Mouse (Mus musculus): ENCODE measurements at regions not wholly inside any gene's neighbourhood (a gene's known extent, or its start where the extent isn't known, plus 50 kb on each side); places are given as distances from the start of the nearest gene placed in this dataset.

DNA sequence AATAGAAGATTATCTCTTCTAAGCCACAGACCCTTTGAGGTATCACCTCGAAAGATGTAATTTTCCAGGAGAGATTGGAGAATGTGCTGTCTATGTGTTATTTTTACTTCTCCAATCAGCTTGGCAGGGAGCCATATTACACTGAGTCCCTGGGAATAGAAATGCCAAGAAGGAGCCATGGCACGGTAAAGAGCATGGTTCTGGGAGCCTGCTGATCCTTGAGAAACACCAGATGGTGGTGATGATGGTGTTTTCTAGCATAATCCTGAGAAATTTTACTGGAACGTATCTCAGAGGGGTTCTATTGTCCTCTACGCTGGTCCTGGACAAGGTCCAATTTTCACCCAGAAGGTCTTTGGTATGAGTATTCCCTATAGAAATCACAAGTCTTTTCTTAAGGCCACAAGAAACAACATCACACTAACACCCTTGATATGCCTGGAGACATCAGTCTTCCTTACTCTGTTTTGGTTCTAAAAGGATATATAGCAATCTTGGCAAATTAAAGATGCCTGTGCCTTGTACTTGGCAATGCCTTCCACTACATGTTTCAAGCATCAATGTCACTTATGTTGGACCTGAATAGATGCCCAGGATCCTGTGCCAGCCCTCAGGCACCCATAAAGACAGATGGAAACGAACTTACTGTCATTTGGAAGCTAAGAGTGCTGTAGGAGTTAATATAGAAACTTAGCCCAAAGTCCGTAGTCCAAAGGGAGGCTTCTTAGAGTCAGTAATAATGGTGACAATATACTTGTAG lies 1449.8 kb upstream of the Lrrc6 start:
- in situ Hi-C loops (cut with MboI; ENCODE audit: low pct_ligation_motif_present, low pct_unique_long_range_greater_than_20kb, low sequenced_read_pairs): no loop called here
- DNase-seq (ENCODE audit: extremely low read depth): no peak

DNA sequence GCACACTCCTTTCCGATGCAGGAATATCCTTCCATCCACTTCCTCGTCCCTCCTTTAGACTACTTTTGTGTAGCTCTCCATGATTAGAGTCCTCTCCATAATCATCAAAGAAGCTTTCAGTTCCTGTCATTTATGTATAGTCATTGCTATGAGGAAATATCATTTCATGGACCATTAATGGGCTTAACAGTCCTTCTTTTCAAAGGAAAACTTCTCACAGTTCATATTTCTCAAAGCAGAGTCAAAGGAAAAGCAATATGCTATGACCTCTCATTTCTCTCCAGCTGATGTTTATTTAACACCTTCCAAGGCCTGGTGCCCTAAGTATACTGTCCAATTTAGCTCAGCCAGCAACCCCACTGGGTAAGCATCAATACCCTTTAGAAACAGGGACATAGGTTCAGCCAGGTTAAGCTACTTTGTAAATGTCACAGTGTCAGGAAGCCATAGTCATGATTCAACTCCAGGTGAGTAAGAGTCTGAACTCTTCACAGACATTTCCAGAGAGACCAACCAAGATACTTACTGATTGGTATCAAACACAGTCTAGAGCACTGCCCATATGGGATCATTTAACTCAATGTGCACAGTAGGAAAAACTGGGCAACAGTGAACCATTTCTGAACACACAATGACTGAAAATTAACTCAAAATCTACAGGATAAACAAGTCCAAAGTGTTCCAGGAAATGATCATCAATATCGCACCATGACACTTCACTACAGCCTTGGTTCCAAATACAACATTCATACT lies 1443.8 kb upstream of the Lrrc6 start:
- in situ Hi-C loops (cut with MboI; ENCODE audit: low pct_ligation_motif_present, low pct_unique_long_range_greater_than_20kb, low sequenced_read_pairs) (no loop called here), dilution Hi-C loops (cut with MboI; ENCODE audit: extremely low pct_ligation_motif_present, extremely low pct_unique_long_range_greater_than_20kb, low sequenced_read_pairs) (no loop called here)
- H3K4me3 ChIP-seq (replicated peaks in 1 of 3; ENCODE audit: low read depth in 2 of 3, low read length in 2 of 3, poor library complexity in 1 of 3): no peak overlapping the region

More for the DNA sequence above, 1449.8 kb upstream of the Lrrc6 start:
- Histone ChIP-seq H3K36me3 (replicated peaks in 1 of 2; ENCODE audit: control insufficient read depth in 1 of 2, insufficient read depth in 1 of 2, low read length in 1 of 2) (no peaks in the 10 kb centered on the region), H3K4me3 (replicated peaks in 1 of 3; ENCODE audit: low read depth in 2 of 3, low read length in 2 of 3, poor library complexity in 1 of 3) (no peak overlapping the region), H3K27ac (ENCODE audit: insufficient read depth, low read depth) (no peak overlapping the region), H3K79me2 (replicated peaks; ENCODE audit: control insufficient read depth, extremely low read depth, insufficient read depth, poor library complexity, severe bottlenecking) (no peaks in the 10 kb centered on the region), H3K9me3 (replicated peaks; ENCODE audit: low read length) (no peaks in the 10 kb centered on the region), H3K27me3 (replicated peaks) (no peaks in the 10 kb centered on the region), H3K4me2 (ENCODE audit: insufficient read depth, low read depth, poor library complexity, severe bottlenecking) (no peak overlapping the region), H3K9ac (ENCODE audit: insufficient read depth, low read depth) (no peak overlapping the region), H3K4me1 (ENCODE audit: control insufficient read depth in 1 of 2, insufficient read depth in 2 of 2) (no peaks in the 10 kb centered on the region)
- no peak for TF ChIP-seq MYC (IDR thresholded peaks at IDR 0.05; ENCODE audit: low read depth, low read length)
- dilution Hi-C loops (cut with MboI; ENCODE audit: extremely low pct_ligation_motif_present, extremely low pct_unique_long_range_greater_than_20kb, low sequenced_read_pairs): no loop called here

DNA sequence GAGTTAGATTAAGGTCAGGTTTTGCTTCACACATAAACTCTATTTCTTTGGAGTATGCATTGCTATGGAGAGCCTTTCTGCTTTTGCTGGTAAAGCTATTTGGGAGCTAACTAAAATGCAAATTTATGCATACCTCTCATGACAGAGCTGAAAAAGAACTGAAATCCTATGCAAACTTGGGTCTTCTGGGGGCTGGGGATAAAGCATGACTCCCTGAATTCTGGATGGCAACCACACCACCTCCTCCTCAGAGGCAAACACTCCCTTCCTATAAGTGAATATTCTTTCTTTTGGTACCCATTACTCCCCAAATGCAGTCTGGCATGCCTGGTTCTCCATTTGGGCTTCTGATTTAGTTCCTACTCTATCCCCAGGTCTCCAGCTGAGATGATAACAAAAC lies 1442.3 kb upstream of the Lrrc6 start:
- peaks cover 0 to 8% of the 10 kb centered on the region in 2 experiments; a peak in 1 of 4 replicates for H3K4me1 ChIP-seq (ENCODE audit: control insufficient read depth in 1 of 2, insufficient read depth in 2 of 2)
- TF ChIP-seq MAZ (IDR thresholded peaks at IDR 0.05; ENCODE audit: low read depth, low read length): no peak
- no peaks in the 10 kb centered on the region for H3K27me3 ChIP-seq (replicated peaks)
- H3K9me3 ChIP-seq (replicated peaks; ENCODE audit: low read length): no peaks in the 10 kb centered on the region
- dilution Hi-C loops (cut with MboI; ENCODE audit: extremely low pct_ligation_motif_present, extremely low pct_unique_long_range_greater_than_20kb, low sequenced_read_pairs) (no loop called here), in situ Hi-C loops (cut with MboI; ENCODE audit: low pct_ligation_motif_present, low pct_unique_long_range_greater_than_20kb, low sequenced_read_pairs) (no loop called here)
- H3K9ac ChIP-seq (ENCODE audit: insufficient read depth, low read depth): no peak overlapping the region
- H3K27ac ChIP-seq (ENCODE audit: insufficient read depth, low read depth): no peak overlapping the region
- no peak overlapping the region for H3K4me3 ChIP-seq (replicated peaks in 1 of 3; ENCODE audit: low read depth in 2 of 3, low read length in 2 of 3, poor library complexity in 1 of 3)
- no peak overlapping the region for H3K4me2 ChIP-seq (ENCODE audit: insufficient read depth, low read depth, poor library complexity, severe bottlenecking)
- no peaks in the 10 kb centered on the region for H3K79me2 ChIP-seq (replicated peaks; ENCODE audit: control insufficient read depth, extremely low read depth, insufficient read depth, poor library complexity, severe bottlenecking)
- no peak for DNase-seq (ENCODE audit: extremely low read depth)
- no peaks in the 10 kb centered on the region for H3K36me3 ChIP-seq (replicated peaks in 1 of 2; ENCODE audit: control insufficient read depth in 1 of 2, insufficient read depth in 1 of 2, low read length in 1 of 2)

More for the DNA sequence above, 1443.8 kb upstream of the Lrrc6 start:
- Histone ChIP-seq H3K9me3 (replicated peaks; ENCODE audit: low read length) (no peaks in the 10 kb centered on the region), H3K4me2 (ENCODE audit: insufficient read depth, low read depth, poor library complexity, severe bottlenecking) (no peak overlapping the region), H3K9ac (ENCODE audit: insufficient read depth, low read depth) (no peak overlapping the region), H3K36me3 (replicated peaks in 1 of 2; ENCODE audit: control insufficient read depth in 1 of 2, insufficient read depth in 1 of 2, low read length in 1 of 2) (no peaks in the 10 kb centered on the region), H3K27me3 (replicated peaks) (no peaks in the 10 kb centered on the region), H3K27ac (ENCODE audit: insufficient read depth, low read depth) (no peak overlapping the region), H3K79me2 (replicated peaks; ENCODE audit: control insufficient read depth, extremely low read depth, insufficient read depth, poor library complexity, severe bottlenecking) (no peaks in the 10 kb centered on the region), H3K4me1 (ENCODE audit: control insufficient read depth in 1 of 2, insufficient read depth in 2 of 2) (peaks cover 0 to 8% of the 10 kb centered on the region in 2 experiments; a peak in 1 of 4 replicates)
- TF ChIP-seq E2F4 (IDR thresholded peaks at IDR 0.05; ENCODE audit: insufficient replicate concordance, low read depth, low read length): no peak
- TF ChIP-seq USF2 (conservative IDR thresholded peaks at IDR 0.05; ENCODE audit: low read depth, low read length): no peak
- TF ChIP-seq SMC3 (IDR thresholded peaks at IDR 0.05; ENCODE audit: low read depth, low read length): no peak
- TF ChIP-seq ZNF384 (IDR thresholded peaks at IDR 0.05; ENCODE audit: low read depth, low read length): no peak
- no peak for TF ChIP-seq ETS1 (conservative IDR thresholded peaks at IDR 0.05; ENCODE audit: low read depth, low read length)
- no peak for TF ChIP-seq IRF4 (IDR thresholded peaks at IDR 0.05; ENCODE audit: low read depth, low read length)
- TF ChIP-seq RAD21 (IDR thresholded peaks at IDR 0.05; ENCODE audit: low read depth, low read length): no peak
- TF ChIP-seq NRF1 (IDR thresholded peaks at IDR 0.05; ENCODE audit: low read depth, low read length): no peak
- no peak for DNase-seq (ENCODE audit: extremely low read depth)

All from CH12.LX (cell line).